Mouse (Mus musculus): Measurements from ENCODE around the gene Sh3rf1.

Sh3rf1 gene

GRCm38 (mm10) chr8:61258828-61259227 is 35.2 kb downstream of the Sh3rf1 start:
- in situ Hi-C loops (cut with MboI; ENCODE audit: low sequenced_read_pairs) = no loop called here

DNA sequence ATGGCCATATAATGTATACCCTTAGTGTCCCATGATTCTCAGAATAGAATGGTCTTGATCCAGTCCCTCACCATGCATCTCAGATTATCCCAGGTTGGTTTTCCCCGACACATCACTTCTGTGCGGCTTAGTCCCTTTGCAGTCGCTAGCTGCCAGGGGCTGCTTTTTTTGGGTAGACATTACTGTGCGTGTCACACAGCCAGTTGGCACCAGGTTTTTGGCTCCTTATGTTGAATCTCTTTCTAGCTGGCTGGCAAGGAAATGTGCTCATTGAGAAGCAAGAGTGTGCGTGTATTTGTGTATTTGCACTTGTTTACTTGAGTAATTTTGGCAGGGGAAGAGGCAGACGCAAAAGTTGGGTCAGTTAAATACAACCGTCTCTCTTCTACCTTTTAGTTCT is 35.9 kb downstream of the Sh3rf1 start:
- in situ Hi-C loops (cut with MboI; ENCODE audit: low sequenced_read_pairs) = no loop called here

DNA sequence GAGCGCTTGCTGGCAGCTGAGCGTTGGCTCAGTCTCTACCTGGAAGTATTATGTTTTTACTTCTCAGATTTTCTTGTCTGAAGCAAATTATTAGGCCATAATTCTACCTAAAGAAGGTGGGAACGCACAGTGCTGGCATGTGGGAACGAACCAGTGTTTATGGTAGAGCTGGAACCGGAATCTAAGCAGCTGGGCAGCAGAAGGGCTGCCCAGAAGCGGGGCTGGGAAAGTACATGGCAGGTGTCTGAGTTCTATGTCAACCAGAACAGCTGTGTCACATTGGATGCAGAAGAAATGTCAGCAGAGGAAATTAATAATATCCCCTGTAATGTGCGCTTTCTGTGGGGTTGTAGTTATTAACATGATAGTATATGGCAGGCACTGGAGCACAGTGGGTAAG is 36.9 kb downstream of the Sh3rf1 start:
- in situ Hi-C loops (cut with MboI; ENCODE audit: low sequenced_read_pairs) = no loop called here

- in situ Hi-C loops (cut with MboI; ENCODE audit: low sequenced_read_pairs) = no loop called here
Measured at GRCm38 (mm10) chr8:61261374-61261773, 37.7 kb downstream of the Sh3rf1 start.

DNA sequence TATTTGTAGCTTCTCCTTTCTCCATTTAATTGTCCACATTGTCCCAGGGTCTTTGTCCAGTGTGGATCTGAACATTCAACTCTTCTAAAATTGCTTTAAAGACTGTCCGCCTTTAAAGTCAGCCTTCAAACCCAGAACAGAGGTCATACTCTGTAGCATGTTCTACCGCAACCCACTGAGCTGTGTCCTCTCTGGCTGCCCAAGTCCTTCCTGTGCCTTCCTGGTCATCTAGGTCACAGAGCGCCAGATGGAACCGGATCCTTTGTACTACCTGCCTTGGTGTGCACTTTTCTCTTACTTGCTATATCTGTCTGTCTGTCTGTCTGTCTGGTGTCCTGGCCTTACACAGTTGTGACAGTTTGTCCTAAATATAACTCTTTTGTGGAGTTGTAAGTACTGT is 40.0 kb downstream of the Sh3rf1 start:
- in situ Hi-C loops (cut with MboI; ENCODE audit: low sequenced_read_pairs) = no loop called here

GRCm38 (mm10) chr8:61264881-61265280 is 41.2 kb downstream of the Sh3rf1 start:
- in situ Hi-C loops (cut with MboI; ENCODE audit: low sequenced_read_pairs) = no loop called here

- in situ Hi-C loops (cut with MboI; ENCODE audit: low sequenced_read_pairs) = no loop called here
Measured at GRCm38 (mm10) chr8:61265390-61265789, 41.7 kb downstream of the Sh3rf1 start.

GRCm38 (mm10) chr8:61267061-61267460 is 43.4 kb downstream of the Sh3rf1 start:
- in situ Hi-C loops (cut with MboI; ENCODE audit: low sequenced_read_pairs) = no loop called here

- in situ Hi-C loops (cut with MboI; ENCODE audit: low sequenced_read_pairs) = no loop called here
Measured at GRCm38 (mm10) chr8:61267692-61268091, 44.0 kb downstream of the Sh3rf1 start.

DNA sequence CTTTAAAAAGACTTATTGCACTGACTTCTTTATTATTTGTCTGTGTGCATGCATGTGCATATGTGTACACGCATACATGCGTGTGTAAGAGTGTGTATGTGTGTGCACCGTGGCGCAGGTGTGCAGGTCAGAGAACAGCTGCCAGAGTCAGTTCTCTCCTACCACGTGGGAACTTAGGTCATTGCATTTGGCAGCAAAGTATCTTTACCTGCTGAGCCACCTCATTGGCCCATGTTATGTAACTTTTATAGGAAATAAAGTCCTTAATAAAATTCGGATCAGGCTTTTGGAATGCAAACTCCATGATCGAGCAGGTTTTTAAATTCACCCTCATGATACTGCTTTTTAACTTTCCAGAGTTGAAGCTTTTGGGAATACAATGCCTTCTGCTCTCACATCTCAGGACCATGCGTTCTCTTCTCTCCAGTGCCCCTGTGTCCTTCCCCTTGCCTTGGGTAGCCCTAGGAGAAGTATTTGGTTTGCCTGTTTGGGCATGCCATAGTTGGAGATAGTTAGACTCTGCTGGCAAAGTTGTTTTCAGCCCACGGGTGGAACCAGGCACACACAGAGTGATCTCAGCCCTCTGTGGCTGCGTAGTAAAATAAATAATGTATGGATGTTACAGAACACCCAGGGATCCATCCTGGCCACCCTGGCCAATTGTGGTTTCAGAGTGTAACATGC is 44.7 kb downstream of the Sh3rf1 start:
- in situ Hi-C loops (cut with MboI; ENCODE audit: low sequenced_read_pairs) = no loop called here

- in situ Hi-C loops (cut with MboI; ENCODE audit: low sequenced_read_pairs) = no loop called here
Measured at GRCm38 (mm10) chr8:61270016-61270415, 46.3 kb downstream of the Sh3rf1 start.

DNA sequence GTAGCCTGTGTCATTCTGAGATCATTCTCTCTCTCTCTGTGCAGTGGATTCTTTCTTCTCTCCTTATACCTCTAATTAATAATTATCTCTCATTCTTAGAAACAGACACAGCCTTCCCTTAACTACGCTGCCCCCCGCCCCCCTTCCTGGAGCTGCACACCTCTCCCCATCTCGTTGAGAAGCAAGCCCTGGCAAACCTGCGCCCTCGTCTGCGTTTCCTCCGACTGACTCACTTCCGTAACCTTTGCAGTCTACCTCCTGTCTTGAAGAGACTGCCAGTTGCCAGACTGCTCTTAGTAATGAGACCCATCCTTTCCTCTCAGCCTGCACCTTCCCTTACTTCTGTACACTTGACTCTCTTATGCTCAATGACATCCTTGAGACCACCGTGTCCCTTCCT is 46.9 kb downstream of the Sh3rf1 start:
- in situ Hi-C loops (cut with MboI; ENCODE audit: low sequenced_read_pairs) = no loop called here

GRCm38 (mm10) chr8:61270961-61271360 is 47.3 kb downstream of the Sh3rf1 start:
- in situ Hi-C loops (cut with MboI; ENCODE audit: low sequenced_read_pairs) = no loop called here

GRCm38 (mm10) chr8:61272838-61273237 is 49.2 kb downstream of the Sh3rf1 start:
- in situ Hi-C loops (cut with MboI; ENCODE audit: low sequenced_read_pairs) = no loop called here

GRCm38 (mm10) chr8:61273307-61274221 is 49.9 kb downstream of the Sh3rf1 start:
- in situ Hi-C loops (cut with MboI; ENCODE audit: low sequenced_read_pairs) = no loop called here

- in situ Hi-C loops (cut with MboI; ENCODE audit: low sequenced_read_pairs) = no loop called here
Measured at GRCm38 (mm10) chr8:61274602-61275462, 51.2 kb downstream of the Sh3rf1 start.

DNA sequence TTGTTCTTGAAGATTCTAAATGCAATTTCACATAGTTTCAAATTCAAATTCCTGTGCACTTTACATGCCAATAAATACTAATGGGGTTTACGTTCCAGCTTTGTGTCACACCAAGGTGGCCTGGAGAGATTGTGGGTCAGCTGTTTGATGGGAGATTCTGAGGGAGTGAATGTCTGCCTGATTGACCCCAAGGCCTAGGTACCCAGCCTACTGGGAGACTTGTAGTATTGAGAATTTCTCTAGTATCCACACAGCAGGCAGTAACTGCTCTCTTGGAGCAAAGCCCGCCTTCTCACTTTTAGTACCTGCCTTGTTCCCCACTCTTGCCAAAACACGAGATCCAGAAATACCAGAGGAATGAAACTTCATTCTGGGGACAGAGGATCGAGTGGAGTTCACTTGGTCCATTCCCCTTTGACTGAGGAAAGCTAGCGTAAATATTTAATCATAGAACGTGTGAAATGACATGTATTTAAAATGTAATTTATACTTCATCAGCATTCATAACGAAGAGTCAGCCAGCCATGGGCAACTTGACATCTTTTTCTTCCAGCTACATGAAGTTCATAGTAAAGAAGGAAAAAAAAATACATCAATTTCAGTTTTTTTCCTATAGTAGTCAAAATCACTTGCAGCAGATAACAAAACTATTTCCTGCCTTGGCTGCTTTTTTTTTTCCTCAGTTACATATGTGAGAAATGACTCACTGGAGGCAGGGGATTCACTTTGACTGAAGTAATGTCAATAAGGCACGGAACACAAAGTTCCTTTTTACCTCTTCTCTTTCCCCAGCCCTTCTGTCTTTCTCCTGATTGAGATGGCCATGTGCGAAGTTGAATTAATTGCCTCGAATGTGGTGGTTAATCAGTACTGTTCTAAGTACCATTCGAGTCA is 52.0 kb downstream of the Sh3rf1 start:
- in situ Hi-C loops (cut with MboI; ENCODE audit: low sequenced_read_pairs) = no loop called here

DNA sequence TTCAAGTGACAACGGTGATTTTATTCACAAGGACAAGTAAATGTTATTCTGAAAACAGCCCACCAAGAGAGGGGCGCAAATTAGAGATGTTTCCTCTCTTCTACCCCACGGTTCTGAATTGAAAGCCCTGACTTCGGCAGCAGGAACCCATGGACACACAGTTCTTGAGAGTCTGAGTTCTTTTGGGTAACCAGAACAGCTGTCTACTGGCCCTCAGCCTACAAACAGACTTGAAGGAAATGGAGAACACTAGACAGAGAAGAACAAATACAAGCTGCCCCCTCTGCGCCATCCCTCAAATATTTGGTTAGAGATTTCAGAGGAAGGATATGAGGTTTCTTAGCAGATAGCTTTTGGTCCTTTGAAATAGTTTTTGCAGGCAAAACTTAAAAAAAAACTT is 52.7 kb downstream of the Sh3rf1 start:
- in situ Hi-C loops (cut with MboI; ENCODE audit: low sequenced_read_pairs) = no loop called here

- in situ Hi-C loops (cut with MboI; ENCODE audit: low sequenced_read_pairs) = no loop called here
Measured at GRCm38 (mm10) chr8:61279030-61279429, 55.4 kb downstream of the Sh3rf1 start.
